Mouse (Mus musculus): ENCODE measurements around the gene Dlg5.

DNA sequence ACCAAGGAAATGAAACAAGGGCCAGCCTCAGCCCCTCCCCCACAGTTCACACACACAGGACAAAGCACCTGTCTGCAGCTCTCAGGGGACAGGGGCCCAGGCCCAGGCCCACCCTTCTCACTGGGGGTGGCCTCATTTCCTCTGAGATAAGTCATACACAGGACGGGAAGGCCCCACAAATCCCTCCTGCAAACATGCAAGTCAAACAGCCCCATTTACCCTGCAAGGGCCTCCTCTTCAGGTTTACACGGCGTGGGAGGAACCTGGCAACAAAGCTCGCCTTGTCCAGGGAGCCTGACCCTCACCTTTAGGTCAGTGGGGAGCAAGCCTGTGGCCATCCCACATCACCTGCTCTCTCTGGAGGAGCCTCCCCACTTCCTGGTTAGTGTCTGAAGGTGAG is 60.2 kb downstream of the Dlg5 start:
- TF ChIP-seq CTCF (IDR thresholded peaks at IDR 0.05; ENCODE audit: borderline replicate concordance, control insufficient read depth, extremely low read depth, insufficient read depth, low read length, poor library complexity) (no peak), POLR2A (IDR thresholded peaks at IDR 0.05; ENCODE audit: control insufficient read depth, extremely low read depth, insufficient read depth, low read length, poor library complexity) (no peak)
